Mouse (Mus musculus) E14TG2a.4 (cell line): ENCODE results near the gene Olfr71.

Experiments used
- H3K27me3 ChIP-seq: 2 replicates; pipeline ENCODE4 v1.6.1; 2014; ENCODE audit warnings: low read length, control low read depth; ENCODE audit not compliant: insufficient read depth
- H3K36me3 ChIP-seq: 2 replicates; pipeline ENCODE4 v1.6.1; 2014; ENCODE audit warnings: low read length, control low read depth; ENCODE audit not compliant: insufficient read depth
- H3K4me1 ChIP-seq: replicated peaks from 2 replicates; pipeline ENCODE4 v1.6.1; 2014; ENCODE audit warnings: low read depth, low read length, control low read depth
- H3K4me3 ChIP-seq: replicated peaks from 2 replicates; pipeline ENCODE4 v1.5.1; 2014; ENCODE audit warnings: mild to moderate bottlenecking, low read length
- H3K9me3 ChIP-seq: 2 replicates; pipeline ENCODE4 v1.6.1; 2014; ENCODE audit warnings: low read length, control low read depth
- CTCF ChIP-seq: conservative IDR thresholded peaks from 2 replicates; pipeline ENCODE4 v1.5.1; 2014; ENCODE audit warnings: low read length
- NANOG ChIP-seq: IDR thresholded peaks from 2 replicates; pipeline ENCODE4 v1.6.1; 2014; ENCODE audit warnings: borderline replicate concordance, low read length, mixed read lengths
- POU5F1 ChIP-seq: IDR thresholded peaks from 2 replicates; pipeline ENCODE4 v1.6.1; 2014; ENCODE audit warnings: low read length, borderline replicate concordance

Olfr71 gene

DNA sequence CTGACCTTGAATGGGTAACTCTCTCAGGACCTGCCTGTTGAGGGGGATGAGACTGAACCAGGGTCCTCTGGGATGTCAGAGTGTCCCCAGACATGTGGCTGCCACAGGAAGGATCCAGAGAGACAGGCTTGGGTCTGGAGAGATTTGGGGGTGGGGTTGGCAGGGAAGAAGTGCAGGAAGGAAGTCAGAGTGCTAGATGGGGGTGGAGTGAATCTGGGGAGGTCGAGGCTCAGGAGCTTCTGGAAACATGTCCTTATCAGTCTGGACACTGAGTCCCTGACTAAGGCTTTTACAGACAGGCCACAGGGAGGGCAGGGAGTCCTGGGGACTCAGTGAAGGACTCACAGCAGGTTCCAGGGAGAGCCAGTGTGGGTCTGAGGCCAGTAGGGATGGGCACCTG, 22.1 kb upstream of the Olfr71 start:
- H3K27me3 ChIP-seq = peaks cover 37% of the 10 kb centered on the region
- H3K4me1 ChIP-seq = peaks cover 29% of the 10 kb centered on the region
- H3K9me3 ChIP-seq = no peaks in the 10 kb centered on the region
- H3K4me3 ChIP-seq = no peak overlapping the region
- TF ChIP-seq CTCF (no peak), POU5F1 (no peak), NANOG (no peak)
- H3K36me3 ChIP-seq = no peaks in the 10 kb centered on the region

DNA sequence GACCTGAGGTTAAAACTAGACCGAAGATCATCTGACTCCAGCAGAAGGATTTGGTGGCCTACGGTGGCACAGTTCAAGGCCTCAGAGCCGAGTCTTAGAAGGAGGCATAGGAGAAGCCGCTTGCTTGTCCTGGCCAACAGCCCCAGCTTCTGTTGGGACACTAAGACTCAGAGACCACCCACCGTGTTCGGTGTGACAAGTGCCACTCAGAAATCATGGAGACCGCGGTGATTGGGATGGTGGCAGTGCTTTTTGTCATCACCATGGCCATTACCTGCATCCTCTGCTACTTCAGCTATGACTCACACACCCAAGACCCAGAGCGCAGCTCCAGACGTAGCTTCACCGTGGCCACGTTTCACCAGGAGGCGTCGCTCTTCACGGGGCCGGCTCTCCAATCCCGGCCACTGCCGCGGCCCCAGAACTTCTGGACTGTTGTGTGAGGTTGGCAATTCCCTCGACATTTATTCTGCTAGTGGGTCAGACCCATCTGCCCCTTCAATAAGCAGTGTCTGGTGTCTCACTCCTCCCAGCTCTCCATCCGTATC, 20.8 kb upstream of the Olfr71 start:
- Histone ChIP-seq H3K27me3 (peaks cover 37% of the 10 kb centered on the region), H3K4me1 (peaks cover 37% of the 10 kb centered on the region), H3K9me3 (no peaks in the 10 kb centered on the region), H3K36me3 (no peaks in the 10 kb centered on the region), H3K4me3 (no peak overlapping the region)
- TF ChIP-seq POU5F1 (no peak), NANOG (no peak), CTCF (no peak; the same call in 1 of the 2 replicates)

GRCm38 (mm10) chr4:43729794-43730550, 19.9 kb upstream of the Olfr71 start, which contains the start of gene Spaar:
Gene Spaar (plus strand): TSS chr4:43730034.
- Histone ChIP-seq H3K9me3 (no peaks in the 10 kb centered on the region), H3K36me3 (no peaks in the 10 kb centered on the region), H3K4me3 (no peak within 1 kb of the TSS), H3K4me1 (peaks cover 37% of the 10 kb centered on the region), H3K27me3 (peaks cover 37% of the 10 kb centered on the region)
- TF ChIP-seq NANOG (no peak), POU5F1 (no peak), CTCF (no peak)

GRCm38 (mm10) chr4:43729126-43729525, 19.1 kb upstream of the Olfr71 start:
- peaks cover 37% of the 10 kb centered on the region for H3K4me1 ChIP-seq
- peaks cover 37% of the 10 kb centered on the region for H3K27me3 ChIP-seq
- no peaks in the 10 kb centered on the region for H3K9me3 ChIP-seq
- TF ChIP-seq CTCF = no peak
- no peak for TF ChIP-seq POU5F1
- TF ChIP-seq NANOG = no peak
- no peaks in the 10 kb centered on the region for H3K36me3 ChIP-seq
- no peak overlapping the region for H3K4me3 ChIP-seq

GRCm38 (mm10) chr4:43728576-43728954, 18.5 kb upstream of the Olfr71 start:
- H3K9me3 ChIP-seq = no peaks in the 10 kb centered on the region

DNA sequence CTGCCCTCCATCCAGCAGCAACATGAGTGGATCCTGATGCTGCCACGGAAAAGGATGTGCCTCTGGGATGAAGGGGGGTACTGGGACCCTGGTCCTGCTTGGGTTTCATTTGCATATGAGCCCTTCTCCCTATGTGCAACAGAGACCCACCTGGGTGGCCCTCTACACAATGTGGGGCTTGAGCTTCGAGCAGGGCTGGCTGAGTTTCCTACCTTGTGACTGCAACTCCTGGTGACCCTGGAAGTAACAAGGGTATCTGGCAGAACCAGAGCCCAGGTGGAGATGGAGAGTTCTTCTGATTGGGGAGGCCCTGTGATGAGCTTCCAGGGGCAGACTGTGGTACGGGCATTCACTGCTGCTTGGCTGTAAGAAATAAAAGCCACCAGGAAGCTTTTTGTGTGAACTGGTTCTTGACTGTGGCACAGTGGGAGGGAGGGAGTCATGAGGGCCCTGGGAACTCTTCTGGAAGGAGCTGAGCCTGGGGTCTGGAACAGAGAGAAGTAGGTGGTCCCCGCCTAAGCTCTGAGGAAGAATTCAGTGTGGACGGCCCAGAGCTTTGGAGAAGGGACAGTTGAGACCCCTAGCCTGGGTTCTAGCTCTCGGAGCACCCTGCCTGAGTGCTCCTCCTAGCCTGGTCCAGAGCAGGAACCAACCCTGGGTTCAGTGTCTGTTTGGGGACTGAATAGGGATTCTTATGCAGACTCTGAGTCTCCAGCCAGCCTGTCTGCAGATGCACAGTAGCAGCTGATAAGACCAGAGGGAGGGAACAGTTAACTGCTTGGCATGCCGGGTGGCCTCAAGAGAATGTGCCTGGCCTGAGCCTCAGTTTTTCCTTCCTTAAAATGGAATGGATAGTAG, 17.9 kb upstream of the Olfr71 start:
- Histone ChIP-seq H3K4me1 (peaks cover 37% of the 10 kb centered on the region), H3K4me3 (no peak overlapping the region), H3K9me3 (no peaks in the 10 kb centered on the region), H3K27me3 (peaks cover 32% of the 10 kb centered on the region), H3K36me3 (no peaks in the 10 kb centered on the region)
- TF ChIP-seq CTCF (no peak), NANOG (no peak), POU5F1 (no peak)

More at GRCm38 (mm10) chr4:43728576-43728954, 18.5 kb upstream of the Olfr71 start:
- no peak for TF ChIP-seq NANOG
- no peak for TF ChIP-seq POU5F1
- no peak for TF ChIP-seq CTCF
- Histone ChIP-seq H3K36me3 (no peaks in the 10 kb centered on the region), H3K4me1 (peaks cover 37% of the 10 kb centered on the region), H3K4me3 (no peak overlapping the region), H3K27me3 (peaks cover 37% of the 10 kb centered on the region)

DNA sequence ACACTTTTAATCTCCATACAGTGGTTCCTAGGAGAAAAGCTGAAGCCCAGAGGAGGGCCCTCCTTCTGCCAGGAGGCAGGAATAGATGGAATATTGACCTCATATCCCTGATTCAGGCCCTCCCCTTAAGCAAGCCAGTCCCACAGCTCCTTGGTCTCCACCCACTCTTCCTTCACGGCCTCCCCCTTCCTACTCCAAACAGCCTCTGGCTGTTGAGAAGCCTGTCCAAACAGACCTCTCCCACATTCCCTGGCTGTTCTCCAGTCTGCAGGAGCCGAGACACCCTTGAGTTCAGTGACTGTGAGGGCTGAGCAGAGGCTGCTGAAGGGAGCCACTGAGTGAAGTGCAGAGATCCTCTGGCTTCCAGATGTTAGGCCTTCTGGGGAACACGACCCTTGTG, 16.9 kb upstream of the Olfr71 start, which contains the start of gene Hrct1:
Hrct1 (plus strand) TSS at position 194 of the 400 bp plus-strand sequence.
- peaks cover 37% of the 10 kb centered on the region for H3K4me1 ChIP-seq
- TF ChIP-seq POU5F1 (no peak), CTCF (no peak), NANOG (no peak)

GRCm38 (mm10) chr4:43726228-43726993, 16.4 kb upstream of the Olfr71 start:
- TF ChIP-seq NANOG (no peak), POU5F1 (no peak), CTCF (no peak)
- H3K4me3 ChIP-seq = no peak overlapping the region
- H3K36me3 ChIP-seq = no peaks in the 10 kb centered on the region
- no peaks in the 10 kb centered on the region for H3K9me3 ChIP-seq
- peaks cover 37% of the 10 kb centered on the region for H3K4me1 ChIP-seq
- peaks cover 25% of the 10 kb centered on the region for H3K27me3 ChIP-seq

More for the DNA sequence above, 16.9 kb upstream of the Olfr71 start, which contains the start of gene Hrct1:
- no peak within 1 kb of the TSS for H3K4me3 ChIP-seq
- H3K36me3 ChIP-seq = no peaks in the 10 kb centered on the region
- no peaks in the 10 kb centered on the region for H3K9me3 ChIP-seq
- H3K27me3 ChIP-seq = peaks cover 25% of the 10 kb centered on the region
